Mouse (Mus musculus) megakaryocyte-erythroid progenitor cell, adult 5-6 weeks (primary cell): ENCODE results near the gene Cers3. TPM values are rescaled to one million over a fixed set of nuclear protein-coding genes. Genes with fewer than 3 reads are reported as not detected.

Experiments used
- ATAC-seq: replicated peaks from 2 replicates; pipeline ENCODE4 v1.8.0; 2016; ENCODE audit warnings: mild to moderate bottlenecking, inconsistent platforms; ENCODE audit not compliant: severe bottlenecking, poor library complexity, low FRiP score, low TSS enrichment
- total RNA-seq, 2 experiments: library from RNA; stranded (forward) in 1 of 2; stranded (reverse) in 1 of 2; fragments of 200-1000, 215-1000 nt in 1 of 2; fragments of >200 nt in 1 of 2; fragmentation: Nextera tagmentation in 1 of 2; gene quantifications; 2 replicates each; pipeline ENCODE4 v1.2.3; 2014 to 2017

Gene Cers3
- total RNA-seq, 2 experiments from 2014 or later, result 0.52 TPM; not detected in 1

GRCm38 (mm10) chr7:66771252-66771651 lies 27.9 kb downstream of the Cers3 start:
- ATAC-seq, result no peak

- ATAC-seq, result no peak
These were observed 36.1 kb downstream of the Cers3 start for GRCm38 (mm10) chr7:66779411-66779810.

- no peak for ATAC-seq
These were observed 36.9 kb downstream of the Cers3 start for GRCm38 (mm10) chr7:66779944-66780942.

GRCm38 (mm10) chr7:66786476-66786875 lies 43.2 kb downstream of the Cers3 start:
- ATAC-seq, result no peak

- ATAC-seq, result no peak
These were observed 44.5 kb downstream of the Cers3 start for GRCm38 (mm10) chr7:66787816-66788215.

GRCm38 (mm10) chr7:66789860-66790748 lies 46.8 kb downstream of the Cers3 start:
- ATAC-seq, result no peak

- ATAC-seq, result no peak
These were observed 47.7 kb downstream of the Cers3 start for GRCm38 (mm10) chr7:66791022-66791421.

GRCm38 (mm10) chr7:66796909-66797308 lies 53.6 kb downstream of the Cers3 start:
- no peak for ATAC-seq

GRCm38 (mm10) chr7:66797345-66797744 lies 54.0 kb downstream of the Cers3 start:
- no peak for ATAC-seq

GRCm38 (mm10) chr7:66798826-66799225 lies 55.5 kb downstream of the Cers3 start:
- ATAC-seq, result no peak

GRCm38 (mm10) chr7:66800784-66801183 lies 57.5 kb downstream of the Cers3 start:
- no peak for ATAC-seq

GRCm38 (mm10) chr7:66801785-66802184 lies 58.5 kb downstream of the Cers3 start:
- no peak for ATAC-seq

- ATAC-seq, result no peak
These were observed 60.5 kb downstream of the Cers3 start for GRCm38 (mm10) chr7:66803798-66804197.

GRCm38 (mm10) chr7:66806801-66807200 lies 63.5 kb downstream of the Cers3 start:
- ATAC-seq, result no peak

GRCm38 (mm10) chr7:66810436-66810835 lies 67.1 kb downstream of the Cers3 start:
- no peak for ATAC-seq

GRCm38 (mm10) chr7:66811294-66811693 lies 68.0 kb downstream of the Cers3 start:
- no peak for ATAC-seq

- no peak for ATAC-seq
These were observed 69.0 kb downstream of the Cers3 start for GRCm38 (mm10) chr7:66812289-66812688.

GRCm38 (mm10) chr7:66812737-66813136 lies 69.4 kb downstream of the Cers3 start:
- no peak for ATAC-seq

- no peak for ATAC-seq
These were observed 69.9 kb downstream of the Cers3 start for GRCm38 (mm10) chr7:66813172-66813571.

GRCm38 (mm10) chr7:66815526-66815925 lies 72.2 kb downstream of the Cers3 start:
- ATAC-seq, result no peak
